Mouse (Mus musculus): Measurements from ENCODE around the gene Crk. TPM values are rescaled to one million over a fixed set of nuclear protein-coding genes. Genes with fewer than 3 reads are reported as not detected.

The Crk gene
- polyA plus RNA-seq, 1 experiment from 2014 or later: 105 TPM

DNA sequence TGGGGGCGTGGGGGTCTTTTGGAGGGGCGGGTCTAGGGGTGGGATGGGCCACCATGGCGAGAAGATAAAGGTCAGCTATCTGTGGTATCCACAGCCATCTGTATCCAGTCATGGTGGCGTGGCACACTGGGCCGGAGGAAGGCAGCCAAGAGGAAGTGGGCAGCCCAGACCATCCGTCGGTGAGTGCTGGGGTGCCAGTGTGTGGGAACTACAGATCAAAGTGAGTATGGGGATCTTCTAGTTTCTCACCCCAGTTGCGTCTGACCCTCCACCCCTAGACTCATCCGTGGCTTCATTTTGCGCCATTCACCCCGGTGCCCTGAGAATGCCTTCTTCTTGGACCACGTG lies 9.2 kb upstream of the Crk start:
- Histone ChIP-seq H3K27me3 (no peaks in the 10 kb centered on the region), H3K4me2 (replicated peaks) (no peak overlapping the region), H3K4me1 (no peaks in the 10 kb centered on the region), H3K36me3 (peaks cover 88% of the 10 kb centered on the region), H3K4me3 (replicated peaks) (no peak overlapping the region), H3K9me3 (replicated peaks) (no peaks in the 10 kb centered on the region), H3K27ac (replicated peaks) (no peak overlapping the region), H3K9ac (no peak overlapping the region)
- WGBS: 87% methylated on average over 12 of the region's 12 CpGs
- ATAC-seq (ENCODE audit: insufficient number of reproducible peaks, low FRiP score, low TSS enrichment, low read depth): no peak

DNA sequence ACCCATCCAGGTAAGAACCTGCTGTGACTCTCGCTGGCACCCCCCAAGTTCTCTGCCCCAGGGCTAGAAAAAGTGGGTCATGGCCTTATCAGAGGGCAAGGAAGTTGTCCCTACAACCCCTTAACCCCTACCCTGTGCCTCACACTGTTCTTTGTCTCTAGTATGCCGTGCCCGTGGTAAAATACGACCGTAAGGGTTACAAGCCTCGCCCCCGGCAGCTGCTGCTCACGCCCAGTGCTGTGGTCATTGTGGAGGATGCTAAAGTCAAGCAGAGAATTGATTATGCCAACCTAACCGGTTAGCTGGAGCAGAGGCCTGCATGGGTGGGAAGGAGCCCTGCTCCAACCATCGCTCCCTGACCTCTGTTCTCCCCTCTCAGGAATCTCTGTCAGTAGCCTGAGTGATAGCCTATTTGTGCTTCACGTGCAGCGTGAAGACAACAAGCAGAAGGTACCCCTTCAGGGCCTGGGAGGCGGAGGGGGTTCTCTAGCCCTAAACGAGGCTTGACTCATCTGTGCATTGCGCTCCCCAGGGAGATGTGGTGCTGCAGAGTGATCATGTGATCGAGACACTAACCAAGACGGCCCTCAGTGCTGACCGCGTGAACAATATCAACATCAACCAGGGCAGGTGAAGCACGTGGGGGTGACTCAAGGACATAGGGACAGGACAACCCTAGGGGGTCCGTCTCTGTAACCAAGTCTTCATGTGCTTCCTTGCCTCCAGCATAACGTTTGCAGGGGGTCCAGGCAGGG lies 7.5 kb upstream of the Crk start:
- Histone ChIP-seq H3K27ac (replicated peaks) (no peak overlapping the region), H3K4me1 (no peaks in the 10 kb centered on the region), H3K9ac (no peak overlapping the region), H3K9me3 (replicated peaks) (no peaks in the 10 kb centered on the region), H3K27me3 (no peaks in the 10 kb centered on the region), H3K4me2 (replicated peaks) (no peak overlapping the region), H3K4me3 (replicated peaks) (no peak overlapping the region), H3K36me3 (peaks cover 72% of the 10 kb centered on the region)
- WGBS: 87% methylated on average over 22 of the region's 22 CpGs
- ATAC-seq (ENCODE audit: insufficient number of reproducible peaks, low FRiP score, low TSS enrichment, low read depth): no peak

DNA sequence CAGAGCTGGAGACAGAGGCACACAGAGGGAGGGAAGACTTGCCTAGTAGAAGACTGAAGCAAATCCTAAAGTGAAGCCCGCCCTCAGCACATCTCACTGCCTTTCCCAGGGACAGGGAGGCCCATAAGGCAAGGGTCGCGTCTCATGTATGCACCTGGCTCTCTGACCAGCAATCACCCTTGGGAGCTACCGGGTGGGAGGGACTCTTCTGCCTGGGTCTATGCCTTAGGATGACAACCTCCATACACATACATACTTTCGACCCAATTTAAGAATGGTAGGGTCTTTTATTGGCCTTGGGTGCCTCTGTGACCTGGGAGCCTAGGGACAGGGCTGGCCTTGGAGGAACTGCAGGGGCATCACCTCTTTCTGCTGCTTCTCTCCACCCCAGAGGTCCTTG lies 5.6 kb upstream of the Crk start:
- Histone ChIP-seq H3K27ac (replicated peaks) (no peak overlapping the region), H3K9me3 (replicated peaks) (no peaks in the 10 kb centered on the region), H3K4me2 (replicated peaks) (no peak overlapping the region), H3K27me3 (no peaks in the 10 kb centered on the region), H3K4me1 (0 out of 2 replicates have a peak, but pooled peaks cover under 1% of the 10 kb centered on the region), H3K9ac (no peak overlapping the region), H3K4me3 (replicated peaks) (no peak overlapping the region), H3K36me3 (peaks cover 57% of the 10 kb centered on the region)
- WGBS: 93% methylated on average over 5 of the region's 5 CpGs
- ATAC-seq (ENCODE audit: insufficient number of reproducible peaks, low FRiP score, low TSS enrichment, low read depth): no peak

DNA sequence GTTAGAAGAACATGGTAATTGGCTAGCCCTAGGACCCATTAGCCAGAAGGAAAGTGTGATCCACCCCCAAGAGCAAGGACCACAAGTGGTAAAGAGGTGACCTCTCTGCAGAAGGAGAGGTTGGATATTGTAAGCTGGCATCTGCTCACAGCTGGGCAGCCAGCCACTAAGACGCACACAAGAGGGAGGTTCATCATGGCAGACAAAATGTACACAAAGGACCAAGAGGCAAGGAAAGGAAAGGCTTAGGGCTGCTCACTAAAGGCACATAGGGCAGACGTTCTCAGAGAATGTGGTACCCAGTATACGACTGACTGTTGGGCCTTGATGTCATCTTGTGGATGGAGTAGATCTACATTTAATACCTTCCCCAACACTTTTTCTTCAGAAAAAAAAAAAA lies 4.2 kb upstream of the Crk start:
- ATAC-seq (ENCODE audit: insufficient number of reproducible peaks, low FRiP score, low TSS enrichment, low read depth): no peak
- H3K4me2 ChIP-seq (replicated peaks): no peak overlapping the region
- WGBS: 88% methylated on average over 3 of the region's 3 CpGs
- peaks cover 3% of the 10 kb centered on the region; the same call in 1 of the 2 replicates for H3K4me1 ChIP-seq
- no peak overlapping the region for H3K4me3 ChIP-seq (replicated peaks)
- peaks cover 42% of the 10 kb centered on the region for H3K36me3 ChIP-seq
- H3K9ac ChIP-seq: no peak overlapping the region
- no peaks in the 10 kb centered on the region for H3K27me3 ChIP-seq
- H3K9me3 ChIP-seq (replicated peaks): no peaks in the 10 kb centered on the region
- no peak overlapping the region for H3K27ac ChIP-seq (replicated peaks)

DNA sequence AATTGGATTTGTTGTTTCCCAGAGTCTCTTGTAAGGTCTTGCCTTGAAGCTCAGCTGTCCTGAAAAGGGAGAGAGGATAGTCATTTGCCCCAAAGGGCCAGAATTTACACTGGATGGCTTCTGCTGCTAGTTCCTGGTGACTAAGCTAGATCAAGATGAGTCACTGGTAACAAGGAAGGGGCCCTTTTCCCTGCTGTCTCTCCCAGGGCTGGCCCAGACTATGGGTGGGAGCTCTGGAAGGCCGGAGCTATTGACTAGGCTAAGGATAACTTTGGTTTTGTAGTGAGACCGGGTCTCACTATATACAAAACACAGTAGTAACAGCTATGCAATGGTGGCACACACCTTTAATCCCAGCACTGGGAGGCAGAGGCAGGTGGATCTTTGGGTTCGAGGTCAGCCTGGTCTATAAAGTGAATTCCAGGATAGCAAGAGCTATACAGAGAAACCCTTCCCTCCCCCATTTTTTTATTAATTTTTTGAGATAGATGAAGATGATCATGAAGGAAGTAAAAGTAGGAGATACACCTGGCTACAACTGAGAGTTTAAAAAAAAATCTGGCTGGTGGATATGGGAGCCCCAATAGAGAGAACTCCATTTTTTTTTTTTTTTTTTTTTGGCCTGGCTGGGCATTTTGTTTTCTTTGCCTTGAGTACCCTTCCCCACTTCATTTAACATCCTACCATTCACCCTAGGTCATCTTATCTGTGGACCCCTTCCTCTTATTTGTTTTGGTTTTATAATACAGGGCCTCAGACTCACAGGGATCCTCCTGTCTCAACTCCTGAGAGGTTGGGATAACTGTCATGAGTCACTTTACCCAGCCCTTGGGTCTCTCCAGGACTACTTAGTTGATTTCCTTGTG lies 945 bp upstream of the Crk start:
- no peak for ATAC-seq (ENCODE audit: insufficient number of reproducible peaks, low FRiP score, low TSS enrichment, low read depth)

DNA sequence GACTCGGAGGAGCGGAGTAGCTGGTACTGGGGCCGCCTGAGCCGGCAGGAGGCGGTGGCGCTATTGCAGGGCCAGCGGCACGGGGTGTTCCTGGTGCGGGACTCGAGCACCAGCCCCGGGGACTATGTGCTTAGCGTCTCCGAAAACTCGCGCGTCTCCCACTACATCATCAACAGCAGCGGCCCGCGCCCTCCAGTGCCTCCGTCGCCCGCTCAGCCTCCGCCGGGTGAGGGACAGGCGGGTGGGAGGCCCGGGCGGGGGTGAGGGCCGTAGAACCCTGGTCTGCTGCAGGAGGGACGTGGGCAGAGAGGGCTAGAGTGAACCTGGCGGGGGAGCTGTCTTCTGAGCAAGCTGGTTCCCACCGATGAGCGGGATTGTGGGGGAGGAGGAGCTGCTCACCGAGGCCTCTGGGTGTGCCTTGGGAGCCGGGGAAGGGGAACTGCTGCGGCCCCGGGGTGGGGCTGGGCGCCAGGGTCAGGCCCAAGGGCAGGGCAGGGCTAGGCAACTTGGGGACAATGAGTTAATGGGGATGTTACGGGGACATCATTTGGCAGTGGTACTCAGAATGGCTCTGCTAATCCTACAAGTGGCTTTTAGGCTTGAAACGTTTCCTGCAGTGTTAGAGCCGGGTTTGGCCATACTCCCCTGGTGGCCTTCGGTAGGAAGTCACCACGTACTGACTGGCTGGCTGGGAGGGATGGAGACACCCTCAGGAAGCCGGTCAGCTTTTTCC lies 546 bp downstream of the Crk start:
- ATAC-seq (ENCODE audit: insufficient number of reproducible peaks, low FRiP score, low TSS enrichment, low read depth): peak; percentile 66
- Histone ChIP-seq H3K27me3 (no peaks in the 10 kb centered on the region), H3K36me3 (peaks cover 13% of the 10 kb centered on the region), H3K9ac (peak overlapping the region; percentile 72), H3K9me3 (replicated peaks) (no peaks in the 10 kb centered on the region), H3K4me3 (replicated peaks) (peak overlapping the region; percentile 91), H3K27ac (replicated peaks) (peak overlapping the region; percentile 90), H3K4me1 (peaks cover 14% of the 10 kb centered on the region), H3K4me2 (replicated peaks) (peak overlapping the region; percentile 67)
- WGBS: under 1% methylated on average over 43 of the region's 43 CpGs

More for the DNA sequence above, 945 bp upstream of the Crk start:
- Histone ChIP-seq H3K27me3 (no peaks in the 10 kb centered on the region), H3K9me3 (replicated peaks) (no peaks in the 10 kb centered on the region), H3K4me3 (replicated peaks) (peak overlapping the region; percentile 91), H3K9ac (no peak overlapping the region), H3K4me1 (peaks cover 14% of the 10 kb centered on the region), H3K36me3 (peaks cover 12% of the 10 kb centered on the region), H3K27ac (replicated peaks) (peak overlapping the region; percentile 34; the same call in 1 of the 2 replicates), H3K4me2 (replicated peaks) (peak overlapping the region; percentile 67)
- 88% methylated on average over 3 of the region's 3 CpGs for WGBS

DNA sequence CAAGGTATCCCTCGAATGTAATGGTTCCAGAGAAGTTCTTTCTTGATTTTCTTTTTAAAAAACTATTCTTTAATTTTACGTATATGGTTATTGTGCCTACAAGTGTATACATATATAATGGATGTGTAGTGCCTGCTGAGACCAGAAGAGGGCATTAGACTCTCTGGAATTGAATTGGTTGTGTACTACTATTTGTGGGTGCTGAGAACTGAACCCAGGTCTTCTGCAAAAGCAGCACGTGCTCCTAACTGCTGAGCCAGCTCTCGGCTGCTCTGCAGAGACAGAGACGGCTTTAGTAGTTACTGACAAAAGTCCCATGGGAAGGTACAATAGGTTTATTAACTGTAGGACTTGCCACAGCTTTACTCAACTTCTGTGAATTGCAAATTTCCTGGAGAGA lies 5.4 kb downstream of the Crk start:
- H3K27ac ChIP-seq (replicated peaks): no peak overlapping the region
- H3K4me1 ChIP-seq: peaks cover 13% of the 10 kb centered on the region
- WGBS: 93% methylated on average over 5 of the region's 5 CpGs
- no peak overlapping the region for H3K9ac ChIP-seq
- no peak overlapping the region for H3K4me2 ChIP-seq (replicated peaks)
- ATAC-seq (ENCODE audit: insufficient number of reproducible peaks, low FRiP score, low TSS enrichment, low read depth): no peak
- no peaks in the 10 kb centered on the region for H3K9me3 ChIP-seq (replicated peaks)
- peaks cover 16% of the 10 kb centered on the region for H3K36me3 ChIP-seq
- H3K27me3 ChIP-seq: no peaks in the 10 kb centered on the region
- H3K4me3 ChIP-seq (replicated peaks): no peak overlapping the region

DNA sequence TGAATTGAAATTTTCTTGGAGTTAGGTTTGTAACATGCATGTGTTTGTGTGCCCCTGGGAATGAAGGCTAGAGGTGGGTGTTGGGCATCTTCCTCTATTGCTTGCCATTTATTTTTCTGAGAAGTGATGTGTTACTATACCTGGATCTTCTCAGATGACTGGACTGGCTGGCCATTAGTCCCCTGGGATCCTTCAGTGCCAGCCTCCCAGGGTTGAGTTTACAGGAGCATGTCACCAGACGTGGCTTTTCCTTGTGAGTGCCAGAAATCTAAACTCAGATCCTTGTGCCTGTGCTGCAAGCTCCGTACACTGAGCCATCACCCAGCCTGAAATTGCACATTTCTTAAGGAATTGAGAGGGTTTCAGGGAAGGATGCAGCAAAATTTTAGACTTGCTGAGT lies 5.9 kb downstream of the Crk start:
- Histone ChIP-seq H3K36me3 (peaks cover 16% of the 10 kb centered on the region), H3K9me3 (replicated peaks) (no peaks in the 10 kb centered on the region), H3K4me3 (replicated peaks) (no peak overlapping the region), H3K9ac (no peak overlapping the region), H3K4me2 (replicated peaks) (no peak overlapping the region), H3K27me3 (no peaks in the 10 kb centered on the region), H3K4me1 (peaks cover 13% of the 10 kb centered on the region), H3K27ac (replicated peaks) (no peak overlapping the region)
- ATAC-seq (ENCODE audit: insufficient number of reproducible peaks, low FRiP score, low TSS enrichment, low read depth): no peak
- 73% methylated on average over 2 of the region's 2 CpGs for WGBS

DNA sequence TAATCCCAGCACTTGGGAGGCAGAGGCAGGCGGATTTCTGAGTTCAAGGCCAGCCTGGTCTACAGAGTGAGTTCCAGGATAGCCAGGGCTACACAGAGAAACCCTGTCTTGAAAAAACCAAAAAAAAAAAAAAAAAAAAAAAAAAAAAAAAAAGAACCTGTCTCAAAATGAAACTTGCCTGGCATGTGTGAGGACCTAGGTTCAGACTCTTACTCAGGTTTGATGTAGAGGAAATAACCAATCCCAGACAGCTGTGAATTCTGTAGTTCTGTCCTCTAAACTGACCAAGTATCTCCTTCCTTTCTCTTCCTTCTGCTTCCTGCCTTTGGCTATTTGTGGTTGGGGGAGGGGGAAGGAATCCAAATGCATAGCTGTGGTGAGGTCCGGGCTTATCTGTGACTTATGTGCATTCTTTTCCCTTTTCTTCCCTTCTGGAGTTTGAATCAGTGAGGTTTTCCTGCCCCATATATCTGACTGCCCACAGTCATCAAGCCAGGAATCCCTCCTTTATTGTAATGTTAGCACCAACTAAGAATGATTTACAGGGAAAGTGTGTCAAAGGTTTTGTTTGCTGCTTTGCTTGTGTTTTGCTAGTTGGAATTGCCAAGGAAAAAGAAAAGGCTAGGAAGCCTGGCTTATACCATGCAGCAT lies 8.4 kb downstream of the Crk start:
- Histone ChIP-seq H3K4me1 (0 out of 2 replicates have a peak, but pooled peaks cover 3% of the 10 kb centered on the region), H3K4me2 (replicated peaks) (no peak overlapping the region), H3K9me3 (replicated peaks) (no peaks in the 10 kb centered on the region), H3K36me3 (peaks cover 30% of the 10 kb centered on the region), H3K27me3 (no peaks in the 10 kb centered on the region), H3K27ac (replicated peaks) (peak overlapping the region; percentile 41; the same call in 1 of the 2 replicates), H3K9ac (no peak overlapping the region), H3K4me3 (replicated peaks) (no peak overlapping the region)
- 52% methylated on average over 2 of the region's 2 CpGs for WGBS
- ATAC-seq (ENCODE audit: insufficient number of reproducible peaks, low FRiP score, low TSS enrichment, low read depth): no peak

DNA sequence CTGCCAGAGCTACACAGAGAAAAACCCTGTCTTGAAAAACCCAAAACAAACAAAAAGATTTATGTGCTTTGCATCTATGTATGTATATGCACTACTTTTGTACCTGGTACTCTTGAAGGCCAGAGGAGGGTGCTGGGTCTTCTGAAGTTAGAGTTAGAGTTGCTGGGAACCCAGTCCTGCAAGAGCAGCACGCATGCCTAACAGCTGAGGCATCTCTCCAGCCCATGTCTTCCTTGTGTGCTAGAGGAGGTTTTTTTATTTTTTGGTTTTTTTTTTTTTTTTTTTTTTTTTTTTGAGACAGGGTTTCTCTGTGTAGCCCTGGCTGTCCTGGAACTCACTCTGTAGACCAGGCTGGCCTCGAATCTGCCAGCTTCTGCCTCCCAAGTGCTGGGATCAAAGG lies 9.1 kb downstream of the Crk start:
- Histone ChIP-seq H3K4me3 (replicated peaks) (no peak overlapping the region), H3K9ac (no peak overlapping the region), H3K27ac (replicated peaks) (0 out of 2 replicates have a peak overlapping the region, but pooled peaks have one; percentile 41), H3K4me1 (0 out of 2 replicates have a peak, but pooled peaks cover 3% of the 10 kb centered on the region), H3K36me3 (peaks cover 32% of the 10 kb centered on the region), H3K27me3 (no peaks in the 10 kb centered on the region), H3K4me2 (replicated peaks) (no peak overlapping the region), H3K9me3 (replicated peaks) (no peaks in the 10 kb centered on the region)
- no peak for ATAC-seq (ENCODE audit: insufficient number of reproducible peaks, low FRiP score, low TSS enrichment, low read depth)
- WGBS: 83% methylated on average over 2 of the region's 2 CpGs
